Mouse (Mus musculus) kidney, postnatal 10 days (tissue): Measurements from ENCODE around the gene Clca3a2.
A peak's percentile ranks its signal among the peaks of the same experiment; 100 is the strongest.
"Not testable (repeated sequence)": the region's sequence is repeated elsewhere in the genome, so short reads cannot be mapped to it uniquely, and the experiment has no call there.

ENCODE experiments used
- DNase-seq: peaks from one replicate; pipeline ENCODE4 v3.0.0; 2021; ENCODE audit warnings: mixed read lengths

Gene Clca3a2

DNA sequence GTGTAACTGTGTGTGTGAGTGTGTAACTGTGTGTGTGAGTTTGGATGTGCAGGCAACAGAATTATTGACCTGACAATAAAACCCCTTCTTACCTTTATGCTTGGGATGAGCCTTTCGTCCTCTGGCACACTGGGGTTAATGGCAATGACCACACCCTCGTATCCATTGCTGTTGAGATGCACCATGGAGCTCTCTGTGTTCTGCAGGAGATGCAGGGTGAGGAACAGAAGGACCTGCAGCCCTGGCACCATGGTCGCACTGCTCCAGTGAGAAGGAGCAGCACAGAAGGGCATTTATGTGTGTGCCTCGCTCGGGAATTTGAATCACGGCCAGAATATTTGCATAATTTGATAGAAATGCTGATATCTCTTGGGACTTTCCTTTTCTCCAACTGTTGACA is at the start of gene Clca3a2:
Clca3a2 (minus strand) TSS at position 276 of the 400 bp plus-strand sequence.
- not testable (repeated sequence) for DNase-seq

DNA sequence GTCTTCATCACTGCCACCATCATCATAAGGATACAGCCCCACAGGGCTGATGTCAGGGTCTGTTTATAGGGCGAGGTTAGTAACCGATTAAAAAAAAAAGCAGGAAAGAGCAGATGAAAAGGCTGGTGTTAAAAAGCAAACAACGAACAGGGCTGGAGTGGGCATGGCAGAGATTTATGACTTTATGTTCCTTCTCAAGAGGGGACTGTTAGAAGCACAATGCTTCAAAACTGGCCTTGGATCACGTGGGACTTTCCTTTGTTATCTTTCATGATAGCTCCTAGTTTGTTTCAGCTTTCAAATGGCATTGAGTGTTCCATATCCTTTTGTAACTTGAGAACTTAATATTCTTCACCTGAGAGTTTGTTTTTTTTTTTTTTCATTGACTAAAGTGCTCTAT is 30.3 kb upstream of the Clca3a2 start:
- no peak for DNase-seq

DNA sequence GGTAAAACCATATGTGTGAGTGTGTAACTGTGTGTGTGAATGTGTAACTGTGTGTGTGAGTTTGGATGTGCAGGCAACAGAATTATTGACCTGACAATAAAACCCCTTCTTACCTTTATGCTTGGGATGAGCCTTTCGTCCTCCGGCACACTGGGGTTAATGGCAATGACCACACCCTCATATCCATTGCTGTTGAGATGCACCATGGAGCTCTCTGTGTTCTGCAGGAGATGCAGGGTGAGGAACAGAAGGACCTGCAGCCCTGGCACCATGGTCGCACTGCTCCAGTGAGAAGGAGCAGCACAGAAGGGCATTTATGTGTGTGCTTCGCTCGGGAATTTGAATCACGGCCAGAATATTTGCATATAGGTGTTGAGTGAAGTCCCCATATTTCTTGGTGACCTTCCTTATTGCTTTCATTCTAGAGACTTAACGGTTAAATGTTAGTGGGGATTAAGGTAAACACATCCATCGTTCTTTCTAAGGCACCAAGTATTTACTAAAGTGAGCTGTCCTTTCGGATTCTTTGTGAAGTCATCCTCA is 29.8 kb upstream of the Clca3a2 start, which contains the start of gene Clca3b:
Clca3b (minus strand) TSS at position 344 of the 543 bp plus-strand sequence.
- DNase-seq, result not testable (repeated sequence)

DNA sequence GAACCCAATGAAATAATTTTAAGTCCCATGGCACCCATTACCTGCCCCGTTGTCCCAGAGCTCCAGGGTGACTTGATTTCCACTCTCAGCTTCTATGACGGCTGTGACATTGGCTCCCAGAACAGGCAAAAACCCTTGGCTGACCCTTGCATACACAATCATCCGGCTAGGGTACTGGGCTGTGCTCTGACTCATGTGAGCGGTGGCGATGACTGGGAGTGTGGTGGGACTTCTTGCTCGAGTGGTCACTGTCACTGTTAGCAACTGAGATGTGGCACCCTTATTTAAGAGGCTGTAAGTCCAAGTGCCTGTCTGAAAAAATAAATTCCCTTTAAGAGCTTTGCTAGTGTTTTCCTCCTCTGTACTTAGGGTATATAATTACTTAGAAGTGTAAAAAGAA is 8.0 kb upstream of the Clca3a2 start:
- DNase-seq, result peak; percentile 9

DNA sequence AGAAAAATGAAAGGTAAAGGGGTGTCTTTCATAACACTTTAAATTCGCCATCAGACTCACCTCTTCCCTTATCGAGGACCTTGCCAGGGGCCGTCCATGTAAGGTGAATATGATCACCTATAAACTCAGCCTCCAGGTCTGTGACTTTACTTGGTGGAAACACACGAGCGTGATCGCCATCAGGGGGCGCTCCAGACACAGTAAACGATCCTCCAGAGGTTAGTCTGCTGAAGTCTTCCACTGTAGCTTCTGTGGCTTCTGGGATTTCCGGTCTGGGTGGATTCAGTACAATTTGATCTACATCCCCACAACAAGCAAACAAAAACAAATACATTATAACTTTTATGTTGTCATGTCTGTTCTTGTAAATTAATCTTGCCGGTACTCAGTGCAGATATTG is 5.9 kb upstream of the Clca3a2 start:
- DNase-seq, result peak; percentile 92

DNA sequence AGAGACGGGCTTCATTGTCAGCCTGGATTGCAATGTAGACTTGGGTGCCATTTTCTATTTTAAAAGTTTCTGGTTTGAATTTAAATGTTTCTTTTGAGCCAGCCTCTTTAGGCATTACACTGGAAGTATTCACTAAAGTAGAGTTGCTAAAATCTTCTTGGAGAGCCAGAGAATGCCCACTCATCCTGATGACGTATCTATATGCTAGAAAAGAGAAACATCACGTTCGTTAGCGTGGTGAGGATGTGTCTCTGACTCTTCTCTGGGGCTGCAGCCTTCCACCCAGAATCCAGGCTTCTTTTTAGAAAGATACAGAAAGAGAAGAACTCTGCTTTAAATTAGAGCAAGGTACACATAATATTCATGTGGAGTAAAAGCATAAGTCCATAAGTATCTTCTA is 4.0 kb upstream of the Clca3a2 start:
- DNase-seq, result no peak

DNA sequence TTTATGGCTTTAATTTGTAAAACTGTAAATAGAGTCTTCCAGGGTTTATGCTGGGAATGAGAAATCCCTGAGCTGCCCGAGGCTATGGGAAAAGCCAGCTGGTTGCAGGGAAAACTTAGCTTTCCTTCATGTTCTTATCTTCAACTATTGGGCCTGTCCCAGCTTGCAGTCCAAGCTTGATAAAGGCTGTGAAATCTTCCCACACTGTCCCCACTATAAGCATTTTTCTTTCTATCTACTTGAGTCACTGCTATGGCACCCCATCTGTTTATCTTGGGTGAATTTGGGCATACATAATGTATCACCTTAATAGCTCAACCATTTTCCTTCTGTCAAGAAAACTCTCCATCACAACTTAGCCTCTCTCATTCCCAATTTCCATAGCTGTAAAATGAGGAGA is 1.3 kb upstream of the Clca3a2 start:
- DNase-seq, result no peak

DNA sequence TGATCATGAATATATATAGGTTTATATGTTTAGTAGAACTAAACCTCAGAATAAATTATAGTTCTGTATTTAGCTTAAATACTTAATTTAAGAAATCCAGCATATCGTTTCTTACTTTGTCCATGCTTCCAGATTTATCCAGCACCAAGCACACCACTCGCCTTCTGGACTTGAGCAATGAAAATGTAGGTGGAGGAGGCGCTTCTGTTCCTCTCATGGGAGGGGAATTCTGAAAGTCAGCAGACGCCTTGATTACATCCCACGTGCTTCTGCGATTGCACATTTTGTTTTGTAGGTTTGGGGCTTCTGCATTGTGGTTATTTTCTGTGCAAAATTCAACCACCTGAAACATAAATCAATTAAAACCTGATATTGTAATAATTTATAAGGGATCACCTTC is 6.0 kb downstream of the Clca3a2 start:
- not testable (repeated sequence) for DNase-seq

DNA sequence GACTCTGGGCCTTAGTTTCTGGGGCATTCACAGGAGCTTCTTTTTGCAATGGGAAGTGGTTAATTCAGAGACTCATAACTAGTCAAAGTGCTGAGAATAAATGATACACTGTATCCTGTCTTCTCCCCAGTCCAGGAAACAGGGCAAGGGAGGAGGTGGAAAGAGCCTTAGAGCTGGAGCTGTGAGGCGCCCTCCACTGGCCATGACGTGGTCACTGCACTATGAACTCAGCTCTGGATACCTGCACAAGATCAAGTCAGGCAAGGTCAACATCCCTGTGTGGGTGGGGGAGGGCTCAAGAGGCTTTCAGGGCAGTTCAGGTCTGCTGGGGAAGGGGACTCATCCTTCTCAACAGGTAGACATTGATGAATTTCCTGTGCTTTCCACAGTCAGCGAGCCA is 7.5 kb downstream of the Clca3a2 start:
- DNase-seq, result peak; percentile 5

DNA sequence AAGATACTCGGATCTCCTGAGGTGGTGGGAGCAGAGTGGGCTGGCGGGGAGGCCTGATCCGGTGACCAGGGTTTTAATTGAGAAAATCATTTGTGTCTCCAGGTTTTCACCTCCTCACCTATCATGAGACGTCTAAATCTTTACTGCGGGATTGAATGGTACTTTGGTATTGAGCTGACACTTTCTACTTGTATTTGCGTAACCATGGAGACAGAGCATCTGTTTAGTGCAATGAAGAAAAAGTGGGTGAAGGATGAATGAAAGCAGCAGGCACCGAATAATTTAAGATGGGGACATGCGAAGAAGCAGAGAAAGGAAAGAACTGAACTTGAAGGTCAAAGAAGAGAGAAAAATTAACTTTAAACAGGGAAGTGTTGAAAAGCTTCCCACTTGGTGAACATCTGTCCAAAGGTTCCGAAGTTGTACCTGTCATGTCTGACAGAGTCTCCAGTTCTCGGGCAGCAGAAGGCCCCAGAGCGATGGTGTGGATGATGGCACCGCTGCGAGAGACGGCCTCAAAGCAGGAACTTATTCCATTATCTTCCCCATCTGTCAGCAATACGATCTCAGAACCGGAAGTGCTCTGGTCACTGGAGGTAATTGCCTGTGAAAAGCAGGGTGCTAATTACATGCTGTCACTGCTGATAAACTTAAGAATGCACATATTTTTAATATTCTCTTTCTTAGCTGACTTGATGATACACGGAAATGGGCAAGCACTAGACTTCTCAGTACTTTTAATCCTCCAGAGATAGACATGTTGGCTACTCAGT is 11.0 kb downstream of the Clca3a2 start:
- DNase-seq, result not testable (repeated sequence)

DNA sequence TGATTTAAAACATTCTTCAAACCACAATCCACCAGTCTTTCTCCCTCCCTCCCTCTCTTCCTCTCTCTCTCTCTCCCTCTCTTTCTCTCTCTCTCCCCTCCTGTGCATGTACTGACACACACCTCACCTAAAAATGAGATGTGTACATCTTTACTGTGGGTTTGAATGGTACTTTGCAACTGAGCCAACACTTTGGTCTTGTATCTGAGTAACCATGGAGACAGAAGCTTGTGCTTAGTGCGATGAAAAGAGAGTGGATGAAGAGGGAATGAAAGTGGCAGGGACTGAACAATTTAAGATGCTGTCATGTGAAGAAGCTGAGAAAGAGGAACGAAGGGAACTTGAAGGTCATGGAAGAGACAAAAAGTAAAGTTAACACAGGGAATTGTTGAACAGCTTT is 12.7 kb downstream of the Clca3a2 start:
- DNase-seq, result not testable (repeated sequence)

DNA sequence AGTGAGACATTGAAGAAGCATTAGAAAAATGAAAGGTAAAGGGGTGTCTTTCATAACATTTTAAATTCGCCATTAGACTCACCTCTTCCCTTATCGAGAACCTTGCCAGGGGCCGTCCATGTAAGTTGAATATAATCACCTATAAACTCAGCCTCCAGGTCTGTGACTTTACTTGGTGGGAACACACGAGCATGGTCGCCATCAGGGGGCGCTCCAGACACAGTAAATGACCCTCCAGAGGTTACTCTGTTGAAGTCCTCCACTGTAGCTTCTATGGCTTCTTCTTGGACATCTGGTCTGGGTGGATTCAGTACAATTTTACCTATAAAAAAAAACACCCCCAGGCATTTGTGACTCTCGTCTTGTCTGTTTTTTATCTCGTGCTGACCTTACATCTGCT is 17.4 kb downstream of the Clca3a2 start:
- DNase-seq, result peak; percentile 51

DNA sequence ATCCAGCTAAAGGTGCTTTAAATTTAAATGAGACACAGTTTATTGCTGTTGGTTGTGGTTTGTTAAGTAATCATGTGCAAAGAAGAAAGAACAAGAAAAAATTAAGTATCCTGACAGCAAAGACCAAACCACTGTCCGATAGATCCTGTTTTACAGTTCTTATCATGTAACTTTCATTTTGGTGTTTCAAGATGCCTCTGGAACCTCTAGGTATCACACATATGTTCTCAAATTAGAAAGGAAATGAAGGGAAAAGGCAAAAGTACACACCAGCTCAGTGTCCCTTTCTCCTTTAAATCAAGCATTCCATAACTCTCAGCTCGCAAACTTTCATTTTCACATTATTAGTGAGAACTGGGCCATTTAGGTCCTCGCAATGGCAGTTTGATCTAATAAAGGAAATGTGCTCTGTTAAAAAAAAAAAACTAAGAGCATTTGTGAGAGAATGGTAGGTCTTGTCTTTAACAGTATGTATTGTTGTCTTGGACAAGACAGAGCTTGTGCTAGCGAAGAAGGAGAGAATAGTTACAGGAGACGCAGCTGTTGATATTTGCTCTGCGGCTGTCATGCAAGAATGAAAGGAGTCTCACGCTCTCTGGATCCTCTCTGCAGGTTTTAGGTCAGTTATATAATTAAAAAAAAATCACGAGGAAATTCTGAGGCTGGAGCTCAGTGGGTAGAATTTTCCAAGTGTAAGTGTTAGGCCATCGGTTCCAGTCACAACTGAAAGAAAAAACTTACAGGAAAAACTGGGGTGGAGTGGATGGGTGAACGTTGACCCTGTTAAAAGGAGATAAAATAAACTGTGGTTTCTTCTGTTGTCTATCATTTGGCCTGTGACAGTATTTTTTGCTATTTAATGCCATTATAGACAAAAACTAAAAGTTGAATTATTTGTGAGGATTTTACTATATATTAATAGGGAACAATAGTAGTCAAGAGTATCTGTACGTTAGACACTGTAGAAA is 33.8 kb downstream of the Clca3a2 start:
- DNase-seq, result no peak

DNA sequence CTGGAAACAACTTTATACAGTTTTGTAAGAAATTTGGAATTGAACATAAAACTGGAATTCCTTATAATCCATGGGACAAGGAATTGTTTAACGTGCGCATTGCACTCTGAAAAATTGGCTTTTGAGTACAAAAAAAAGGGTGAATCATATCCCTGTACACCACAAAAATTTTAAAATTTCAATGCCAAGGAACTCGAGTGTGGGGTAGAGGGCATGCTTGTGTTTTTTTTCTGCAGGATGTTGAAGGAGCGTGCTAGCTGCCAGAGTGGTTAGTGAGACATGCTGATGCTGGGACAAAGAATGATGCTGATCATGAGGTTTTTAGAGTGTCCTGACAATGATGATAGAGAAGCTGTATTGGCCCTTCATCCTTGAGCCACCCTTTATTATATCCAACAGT is 54.1 kb downstream of the Clca3a2 start:
- no peak for DNase-seq

DNA sequence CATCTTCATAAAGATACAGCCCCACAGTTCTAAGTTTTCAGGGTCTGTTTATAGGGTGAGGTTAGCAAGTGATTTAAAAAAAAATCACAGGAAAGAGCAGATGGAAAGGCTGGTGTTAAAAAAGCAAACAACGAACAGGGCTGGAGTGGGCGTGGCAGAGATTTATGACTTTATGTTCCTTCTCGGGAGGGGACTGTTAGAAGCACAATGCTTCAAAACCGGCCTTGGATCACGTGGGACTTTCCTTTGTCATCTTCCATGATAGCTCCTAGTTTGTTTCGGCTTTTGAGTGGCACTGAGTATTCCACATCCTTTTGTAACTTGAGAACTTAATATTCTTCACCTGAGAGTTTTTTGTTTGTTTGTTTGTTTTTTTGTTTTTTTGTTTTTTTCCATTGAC is 57.8 kb downstream of the Clca3a2 start:
- DNase-seq, result no peak

DNA sequence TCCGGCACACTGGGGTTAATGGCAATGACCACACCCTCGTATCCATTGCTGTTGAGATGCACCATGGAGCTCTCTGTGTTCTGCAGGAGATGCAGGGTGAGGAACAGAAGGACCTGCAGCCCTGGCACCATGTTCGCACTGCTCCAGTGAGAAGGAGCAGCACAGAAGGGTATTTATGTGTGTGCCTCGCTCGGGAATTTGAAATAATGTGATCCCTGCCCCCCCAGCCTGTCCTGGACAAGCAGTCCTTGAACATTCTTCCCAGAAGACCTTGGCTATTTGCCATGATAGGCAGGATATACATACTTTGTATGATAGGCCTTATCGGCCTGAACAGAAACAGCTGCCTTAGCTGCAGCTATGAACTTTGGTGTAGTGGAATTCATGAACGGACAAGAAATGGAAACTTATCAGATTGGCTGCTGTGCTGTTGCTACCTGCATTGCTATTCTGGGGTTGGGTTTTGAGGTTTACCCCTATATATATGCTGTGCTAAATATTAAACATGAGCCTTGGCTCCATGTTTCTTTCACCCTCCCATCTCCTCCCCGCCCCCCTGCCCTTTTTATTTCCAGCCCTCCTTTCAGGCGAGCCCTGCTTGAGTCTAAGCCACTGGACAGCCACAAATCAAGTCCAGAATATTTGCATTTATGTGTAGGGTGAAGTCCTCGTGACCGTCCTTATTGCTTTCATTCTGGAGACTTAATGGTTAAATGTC is 58.5 kb downstream of the Clca3a2 start, which contains the start of gene Clca3a1:
Clca3a1 (minus strand) TSS at position 386 of the 718 bp plus-strand sequence.
- DNase-seq, result peak; percentile 36

DNA sequence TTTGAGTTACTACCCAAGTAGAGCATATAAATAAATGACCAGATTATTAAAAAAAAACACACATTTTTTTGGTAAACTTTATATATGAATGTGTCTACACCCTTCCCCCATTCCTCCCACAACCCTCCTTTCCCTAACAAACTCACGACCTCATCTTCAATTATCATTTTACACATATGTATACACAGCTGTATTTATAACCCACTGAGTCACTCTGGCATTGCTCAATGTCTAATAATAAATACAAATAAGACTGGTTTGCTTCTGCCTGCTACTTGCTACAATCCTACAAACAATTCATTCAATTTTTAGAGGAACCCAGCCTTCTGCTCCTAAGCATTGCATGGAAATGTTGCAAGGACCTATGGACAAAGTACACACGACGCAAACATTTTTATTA is 59.6 kb downstream of the Clca3a2 start:
- no peak for DNase-seq

DNA sequence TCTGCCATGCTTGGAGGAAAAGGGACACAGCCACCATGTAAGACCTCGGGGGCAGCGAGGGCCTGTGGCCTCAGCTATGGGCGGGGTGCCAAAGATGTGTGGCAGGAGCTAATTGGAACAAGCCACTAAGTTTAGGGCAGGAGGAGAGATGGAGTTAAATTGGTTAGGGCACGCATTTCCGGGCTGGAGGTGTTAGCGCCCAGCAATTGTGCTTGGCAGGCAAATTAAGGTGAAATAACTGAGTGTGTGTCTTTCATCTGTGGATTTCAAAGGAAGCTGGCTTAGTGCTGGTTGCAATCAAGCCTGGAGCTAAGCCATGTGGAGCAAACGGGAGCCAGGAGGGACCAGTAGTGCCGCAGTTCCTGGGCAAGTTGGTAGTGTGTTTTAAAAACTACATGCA is 63.2 kb downstream of the Clca3a2 start:
- not testable (repeated sequence) for DNase-seq

DNA sequence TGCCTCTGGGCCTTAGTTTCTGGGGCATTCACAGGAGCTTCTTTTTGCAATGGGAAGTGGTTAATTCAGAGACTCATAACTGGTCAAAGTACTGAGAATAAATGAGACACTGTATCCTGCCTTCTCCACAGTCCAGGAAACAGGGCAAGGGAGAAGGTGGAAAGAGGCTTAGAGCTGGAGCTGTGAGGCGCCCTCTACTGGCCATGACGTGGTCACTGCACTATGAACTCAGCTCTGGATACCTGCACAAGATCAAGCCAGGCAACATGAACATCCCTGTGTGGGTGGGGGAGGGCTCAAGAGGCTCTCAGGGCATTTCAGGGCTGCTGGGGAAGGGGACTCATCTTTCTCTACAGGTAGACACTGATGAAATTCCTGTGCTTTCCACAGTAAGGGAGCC is 66.2 kb downstream of the Clca3a2 start:
- peak; percentile 43 for DNase-seq

DNA sequence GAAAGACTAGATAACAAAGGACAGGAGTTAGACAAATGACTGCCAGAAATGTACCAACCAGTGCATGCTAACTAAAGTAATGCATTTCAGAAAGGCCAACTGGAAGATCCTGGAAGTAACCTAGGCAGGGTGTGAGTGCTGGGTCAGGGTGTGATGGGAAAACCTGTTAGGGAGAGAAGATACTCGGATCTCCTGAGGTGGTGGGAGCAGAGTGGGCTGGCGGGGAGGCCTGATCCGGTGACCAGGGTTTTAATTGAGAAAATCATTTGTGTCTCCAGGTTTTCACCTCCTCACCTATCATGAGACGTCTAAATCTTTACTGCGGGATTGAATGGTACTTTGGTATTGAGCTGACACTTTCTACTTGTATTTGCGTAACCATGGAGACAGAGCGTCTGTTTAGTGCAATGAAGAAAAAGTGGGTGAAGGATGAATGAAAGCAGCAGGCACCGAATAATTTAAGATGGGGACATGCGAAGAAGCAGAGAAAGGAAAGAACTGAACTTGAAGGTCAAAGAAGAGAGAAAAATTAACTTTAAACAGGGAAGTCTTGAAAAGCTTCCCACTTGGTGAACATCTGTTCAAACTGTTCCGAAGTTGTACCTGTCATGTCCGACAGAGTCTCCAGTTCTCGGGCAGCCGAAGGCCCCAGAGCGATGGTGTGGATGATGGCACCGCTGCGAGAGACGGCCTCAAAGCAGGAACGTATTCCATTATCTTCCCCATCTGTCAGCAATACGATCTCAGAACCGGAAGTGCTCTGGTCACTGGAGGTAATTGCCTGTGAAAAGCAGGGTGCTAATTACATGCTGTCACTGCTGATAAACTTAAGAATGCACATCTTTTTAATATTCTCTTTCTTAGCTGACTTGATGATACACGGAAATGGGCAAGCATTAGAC is 70.0 kb downstream of the Clca3a2 start:
- DNase-seq, result not testable (repeated sequence)

DNA sequence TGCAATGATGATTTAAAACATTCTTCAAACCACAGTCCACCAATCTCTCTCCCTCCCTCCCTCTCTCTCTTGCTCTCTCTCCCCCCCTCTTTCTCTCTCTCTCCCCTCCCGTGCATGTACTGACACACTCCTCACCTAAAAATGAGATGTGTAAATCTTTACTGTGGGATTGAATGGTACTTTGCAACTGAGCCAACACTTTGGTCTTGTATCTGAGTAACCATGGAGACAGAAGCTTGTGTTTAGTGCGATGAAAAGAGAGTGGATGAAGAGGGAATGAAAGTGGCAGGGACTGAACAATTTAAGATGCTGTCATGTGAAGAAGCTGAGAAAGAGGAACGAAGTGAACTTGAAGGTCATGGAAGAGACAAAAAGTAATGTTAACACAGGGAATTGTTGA is 71.6 kb downstream of the Clca3a2 start:
- DNase-seq, result not testable (repeated sequence)
